Mouse (Mus musculus) megakaryocyte, embryonic 14.5 days (primary cell): ENCODE data around the gene Cerk. TPM values are rescaled to one million over a fixed set of nuclear protein-coding genes. Genes with fewer than 3 reads are reported as not detected.
"Not testable (repeated sequence)": the region's sequence is repeated elsewhere in the genome, so short reads cannot be mapped to it uniquely, and the experiment has no call there.

ENCODE experiments used
- H3K27me3 ChIP-seq: replicated peaks from 2 replicates; pipeline ENCODE3; 2012; ENCODE audit warnings: inconsistent platforms
- H3K36me3 ChIP-seq: replicated peaks from 2 replicates; pipeline ENCODE3; 2012; ENCODE audit warnings: low read length, inconsistent platforms, mixed read lengths
- H3K4me1 ChIP-seq: 2 replicates; pipeline ENCODE4 v1.6.1; 2012; ENCODE audit warnings: inconsistent platforms
- H3K4me3 ChIP-seq: replicated peaks from 2 replicates; pipeline ENCODE3; 2012; ENCODE audit warnings: moderate library complexity, mild to moderate bottlenecking, inconsistent platforms
- H3K9me3 ChIP-seq: 2 replicates; pipeline ENCODE4 v1.6.1; 2012; ENCODE audit warnings: inconsistent platforms
- FLI1 ChIP-seq: IDR thresholded peaks from 2 replicates; pipeline ENCODE4 v1.6.1; 2012; ENCODE audit warnings: low read length, inconsistent platforms, mixed read lengths
- GATA1 ChIP-seq: IDR thresholded peaks from 3 replicates; pipeline ENCODE4 v1.6.1; 2012; ENCODE audit warnings: mixed read lengths, low read length, inconsistent platforms, borderline replicate concordance
- polyA plus RNA-seq: library from polyadenylated mRNA; stranded (reverse); fragments of >175 nt; gene quantifications from 2 replicates; pipeline ENCODE4 v1.2.3, GENCODE M21; 2012; ENCODE audit warnings: low replicate concordance; ENCODE audit not compliant: insufficient read depth

Cerk gene
- polyA plus RNA-seq, 1 experiment = 70.1 TPM

GRCm38 (mm10) chr15:86206385-86206784 lies 20.4 kb upstream of the Cerk start:
- peaks cover 64% of the 10 kb centered on the region for H3K36me3 ChIP-seq
- TF ChIP-seq GATA1 = no peak
- TF ChIP-seq FLI1 = no peak
- no peaks in the 10 kb centered on the region for H3K9me3 ChIP-seq
- H3K4me3 ChIP-seq = no peak overlapping the region
- no peaks in the 10 kb centered on the region for H3K27me3 ChIP-seq
- peaks cover 88% of the 10 kb centered on the region for H3K4me1 ChIP-seq

GRCm38 (mm10) chr15:86205300-86205699 lies 19.4 kb upstream of the Cerk start:
- Histone ChIP-seq H3K36me3 (peaks cover 53% of the 10 kb centered on the region), H3K9me3 (no peaks in the 10 kb centered on the region), H3K4me1 (peaks cover 88% of the 10 kb centered on the region), H3K4me3 (no peak overlapping the region), H3K27me3 (no peaks in the 10 kb centered on the region)
- TF ChIP-seq FLI1 (no peak), GATA1 (no peak)

- H3K4me1 ChIP-seq = peaks cover 89% of the 10 kb centered on the region
These were observed 18.1 kb upstream of the Cerk start for GRCm38 (mm10) chr15:86203942-86204561.

GRCm38 (mm10) chr15:86203292-86203793 lies 17.4 kb upstream of the Cerk start:
- TF ChIP-seq FLI1 = no peak
- no peak for TF ChIP-seq GATA1
- no peaks in the 10 kb centered on the region for H3K27me3 ChIP-seq
- H3K9me3 ChIP-seq = no peaks in the 10 kb centered on the region
- peaks cover 89% of the 10 kb centered on the region for H3K4me1 ChIP-seq
- H3K36me3 ChIP-seq = peaks cover 33% of the 10 kb centered on the region
- H3K4me3 ChIP-seq = peak overlapping the region; percentile 81

More at GRCm38 (mm10) chr15:86203942-86204561, 18.1 kb upstream of the Cerk start:
- Histone ChIP-seq H3K4me3 (peak overlapping the region; percentile 81), H3K27me3 (no peaks in the 10 kb centered on the region), H3K9me3 (no peaks in the 10 kb centered on the region), H3K36me3 (peaks cover 40% of the 10 kb centered on the region)
- no peak for TF ChIP-seq GATA1
- no peak for TF ChIP-seq FLI1

- Histone ChIP-seq H3K4me1 (peaks cover 96% of the 10 kb centered on the region), H3K27me3 (no peaks in the 10 kb centered on the region), H3K36me3 (peaks cover 33% of the 10 kb centered on the region), H3K9me3 (no peaks in the 10 kb centered on the region), H3K4me3 (peak overlapping the region; percentile 81)
- TF ChIP-seq FLI1 (no peak), GATA1 (no peak)
These were observed 16.7 kb upstream of the Cerk start for GRCm38 (mm10) chr15:86202640-86203039.

- H3K4me3 ChIP-seq = peak overlapping the region; percentile 83
- H3K36me3 ChIP-seq = peaks cover 28% of the 10 kb centered on the region
- H3K9me3 ChIP-seq = no peaks in the 10 kb centered on the region
- H3K27me3 ChIP-seq = no peaks in the 10 kb centered on the region
- TF ChIP-seq GATA1 (no peak), FLI1 (no peak)
- H3K4me1 ChIP-seq = peaks cover 96% of the 10 kb centered on the region
These were observed 15.9 kb upstream of the Cerk start for GRCm38 (mm10) chr15:86201696-86202330.

DNA sequence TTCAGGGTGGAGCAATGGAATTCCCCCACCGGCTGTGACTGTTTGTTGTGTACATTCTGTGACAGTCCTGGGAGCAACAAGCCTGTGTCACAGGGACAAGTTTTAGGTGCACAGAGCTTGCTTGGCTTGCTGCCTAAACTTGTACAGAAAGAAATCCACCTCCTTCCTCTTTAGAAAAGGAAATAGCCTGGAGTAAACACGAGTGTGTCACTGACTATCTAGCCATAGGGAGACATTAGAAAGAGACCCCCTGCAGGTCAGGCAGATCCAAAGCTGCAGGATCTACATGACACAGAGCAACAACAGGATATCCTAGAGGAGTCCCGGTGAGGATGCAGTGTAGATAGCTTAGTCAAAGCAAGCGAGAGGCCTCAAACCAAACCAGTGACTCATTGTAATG lies 15.2 kb upstream of the Cerk start:
- peak overlapping the region; percentile 80 for H3K4me3 ChIP-seq
- TF ChIP-seq GATA1 (peak; percentile 83), FLI1 (no peak; the same call in 1 of the 2 replicates)
- no peaks in the 10 kb centered on the region for H3K27me3 ChIP-seq
- H3K4me1 ChIP-seq = peaks cover 96% of the 10 kb centered on the region
- H3K36me3 ChIP-seq = peaks cover 22% of the 10 kb centered on the region
- H3K9me3 ChIP-seq = no peaks in the 10 kb centered on the region

- Histone ChIP-seq H3K36me3 (peaks cover 14% of the 10 kb centered on the region), H3K4me1 (peaks cover 87% of the 10 kb centered on the region), H3K27me3 (no peaks in the 10 kb centered on the region), H3K9me3 (no peaks in the 10 kb centered on the region), H3K4me3 (peak overlapping the region; percentile 8)
- no peak for TF ChIP-seq GATA1
- TF ChIP-seq FLI1 = no peak
These were observed 14.2 kb upstream of the Cerk start for GRCm38 (mm10) chr15:86200169-86200568.

DNA sequence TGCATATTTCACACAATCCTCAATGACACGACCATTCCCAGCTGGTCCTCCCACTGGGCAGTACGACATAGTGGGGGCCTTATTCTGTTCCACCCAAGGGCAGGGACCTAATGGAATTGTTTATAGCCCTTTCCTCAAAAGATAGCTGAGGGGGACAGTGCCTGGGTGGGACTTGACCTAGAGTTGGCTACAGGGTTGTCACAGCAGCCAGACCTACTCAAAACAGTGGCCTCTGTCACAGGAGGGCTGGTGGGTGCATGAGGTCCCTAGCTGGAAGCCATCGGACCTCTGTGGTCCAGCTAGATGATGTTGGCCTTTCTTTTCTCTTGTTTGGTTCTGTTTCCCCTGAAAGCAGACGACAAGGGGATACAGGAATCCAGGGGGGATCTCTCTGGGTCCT lies 13.5 kb upstream of the Cerk start:
- Histone ChIP-seq H3K4me3 (peak overlapping the region; percentile 29), H3K36me3 (peaks cover 7% of the 10 kb centered on the region), H3K4me1 (peaks cover 80% of the 10 kb centered on the region), H3K27me3 (no peaks in the 10 kb centered on the region), H3K9me3 (no peaks in the 10 kb centered on the region)
- TF ChIP-seq GATA1 = no peak
- no peak for TF ChIP-seq FLI1

DNA sequence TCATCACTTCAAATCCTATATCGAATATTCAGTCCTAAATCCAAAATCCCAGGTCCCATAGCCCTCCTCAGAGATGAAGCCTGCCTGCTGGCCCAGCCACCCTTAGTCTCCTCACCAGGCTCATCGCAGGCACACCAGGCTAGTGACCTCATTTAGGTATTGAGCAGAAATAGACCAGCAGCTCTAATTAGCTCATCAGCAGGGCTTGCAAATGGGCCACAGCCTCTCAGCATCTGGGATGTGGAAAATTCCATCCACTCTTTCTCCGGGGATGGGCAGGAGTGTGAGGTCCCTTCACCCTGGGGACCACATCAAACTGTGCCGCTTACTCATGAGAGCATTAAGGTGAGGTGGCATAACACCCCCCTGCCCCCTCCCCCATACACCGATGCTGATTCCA lies 13.1 kb upstream of the Cerk start:
- TF ChIP-seq GATA1 (no peak), FLI1 (no peak)
- Histone ChIP-seq H3K4me1 (peaks cover 76% of the 10 kb centered on the region), H3K9me3 (no peaks in the 10 kb centered on the region), H3K27me3 (no peaks in the 10 kb centered on the region), H3K4me3 (peak overlapping the region; percentile 29), H3K36me3 (peaks cover 4% of the 10 kb centered on the region)

GRCm38 (mm10) chr15:86194676-86195453 lies 8.9 kb upstream of the Cerk start:
- peaks cover 75% of the 10 kb centered on the region for H3K4me1 ChIP-seq
- H3K4me3 ChIP-seq, H3K36me3 ChIP-seq, H3K27me3 ChIP-seq, H3K9me3 ChIP-seq: not testable (repeated sequence)
